Mouse (Mus musculus) stomach, postnatal 0 days (tissue): Measurements from ENCODE around the gene Kalrn.

Experiments
- CTCF ChIP-seq: IDR thresholded peaks from 2 replicates; pipeline ENCODE4 v1.5.1; 2016; ENCODE audit warnings: antibody characterized with exemption, low read depth, mild to moderate bottlenecking, moderate library complexity
- EP300 ChIP-seq: optimal IDR thresholded peaks from 2 replicates; pipeline ENCODE3; 2016; ENCODE audit warnings: antibody characterized with exemption

- TF ChIP-seq EP300 = no peak
- TF ChIP-seq CTCF = no peak
Observed at GRCm38 (mm10) chr16:34323496-34323895, 249.8 kb downstream of the Kalrn start.
